Mouse (Mus musculus) CH12.LX (cell line): ENCODE measurements around the gene Rpl13.

ENCODE experiments used
- EP300 ChIP-seq: IDR thresholded peaks from 2 replicates; pipeline ENCODE4 v1.6.1; 2011; ENCODE audit warnings: low read length, improper control_type of control experiment
- MAZ ChIP-seq: IDR thresholded peaks from 2 replicates; pipeline ENCODE4 v1.6.1; 2012; ENCODE audit warnings: low read depth, mild to moderate bottlenecking, inconsistent platforms, low read length, improper control_type of control experiment, moderate library complexity
- SIN3A ChIP-seq: IDR thresholded peaks from 2 replicates; pipeline ENCODE4 v1.6.1; 2012; ENCODE audit warnings: low read length, improper control_type of control experiment, inconsistent platforms

DNA sequence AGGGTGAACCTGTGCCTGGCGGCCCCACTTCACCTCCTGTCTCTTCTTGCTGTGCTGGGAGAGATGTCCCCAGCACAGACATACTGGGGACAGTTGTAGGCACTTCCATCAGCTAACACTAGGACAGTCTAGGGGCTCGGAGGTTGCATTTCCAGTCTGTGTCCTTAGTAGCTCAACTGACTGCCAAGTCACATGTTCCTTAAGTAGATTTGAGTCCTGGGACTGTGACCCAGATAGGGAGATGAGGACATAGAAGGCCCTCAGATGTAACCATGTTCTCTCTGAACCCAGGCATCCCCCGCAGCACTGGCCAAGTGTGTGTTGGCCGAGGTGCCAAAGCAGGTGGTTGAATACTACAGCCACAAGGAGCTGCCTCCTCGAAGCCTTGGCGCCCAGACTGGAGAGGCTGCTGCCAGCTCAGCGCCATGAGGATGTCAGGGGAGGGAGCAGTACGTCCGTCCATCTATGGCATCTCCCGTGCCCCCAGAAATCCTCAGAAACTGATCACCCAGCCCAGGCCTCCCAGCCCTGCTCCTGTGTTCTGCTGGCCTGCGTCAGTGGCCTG lies 32.1 kb downstream of the Rpl13 start:
- no peak for TF ChIP-seq EP300
- no peak for TF ChIP-seq MAZ
- no peak for TF ChIP-seq SIN3A
